Mouse (Mus musculus) R1 (cell line): ENCODE results near the gene Mob3b.
"Not testable (repeated sequence)": the region's sequence is repeated elsewhere in the genome, so short reads cannot be mapped to it uniquely, and the experiment has no call there.

Experiments used
- DNase-seq: peaks from one replicate; pipeline ENCODE4 v3.0.0-alpha.2; 2018; ENCODE audit warnings: low read depth, low spot score

The Mob3b gene

GRCm38 (mm10) chr4:34967541-34967940 is 189.7 kb downstream of the Mob3b start:
- no peak for DNase-seq

DNA sequence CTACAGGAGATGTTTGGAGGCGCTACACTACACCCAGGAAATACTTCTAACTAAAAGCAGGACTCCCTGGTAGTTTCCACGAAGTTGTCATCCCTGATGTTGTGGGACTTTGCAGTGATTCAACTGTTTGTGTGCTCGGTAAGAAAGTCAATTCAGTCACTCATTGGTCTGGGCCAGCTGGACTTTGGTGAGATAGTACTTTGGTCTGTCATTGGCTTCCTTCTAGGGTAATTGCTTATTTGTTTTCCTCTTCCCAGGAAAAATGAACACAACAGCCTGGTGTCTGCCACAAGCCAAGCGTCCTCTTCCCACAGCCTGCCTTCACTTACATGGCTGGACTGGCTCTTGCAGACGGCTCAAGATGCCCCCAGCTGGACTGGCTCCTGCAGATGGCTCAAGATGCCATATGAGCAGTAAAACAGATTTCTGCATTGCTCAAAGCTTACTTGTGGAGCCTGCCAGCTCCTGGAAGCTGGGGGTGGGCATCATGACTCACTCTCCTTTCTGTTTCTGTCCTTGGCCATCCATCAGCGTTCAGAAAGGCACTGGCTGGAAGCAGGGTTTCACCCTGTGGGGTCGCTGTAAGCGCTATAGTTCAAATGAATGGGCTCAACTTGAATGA is 190.8 kb downstream of the Mob3b start:
- no peak for DNase-seq

GRCm38 (mm10) chr4:34964906-34965305 is 192.4 kb downstream of the Mob3b start:
- DNase-seq = no peak

GRCm38 (mm10) chr4:34963999-34964398 is 193.3 kb downstream of the Mob3b start:
- DNase-seq = no peak

DNA sequence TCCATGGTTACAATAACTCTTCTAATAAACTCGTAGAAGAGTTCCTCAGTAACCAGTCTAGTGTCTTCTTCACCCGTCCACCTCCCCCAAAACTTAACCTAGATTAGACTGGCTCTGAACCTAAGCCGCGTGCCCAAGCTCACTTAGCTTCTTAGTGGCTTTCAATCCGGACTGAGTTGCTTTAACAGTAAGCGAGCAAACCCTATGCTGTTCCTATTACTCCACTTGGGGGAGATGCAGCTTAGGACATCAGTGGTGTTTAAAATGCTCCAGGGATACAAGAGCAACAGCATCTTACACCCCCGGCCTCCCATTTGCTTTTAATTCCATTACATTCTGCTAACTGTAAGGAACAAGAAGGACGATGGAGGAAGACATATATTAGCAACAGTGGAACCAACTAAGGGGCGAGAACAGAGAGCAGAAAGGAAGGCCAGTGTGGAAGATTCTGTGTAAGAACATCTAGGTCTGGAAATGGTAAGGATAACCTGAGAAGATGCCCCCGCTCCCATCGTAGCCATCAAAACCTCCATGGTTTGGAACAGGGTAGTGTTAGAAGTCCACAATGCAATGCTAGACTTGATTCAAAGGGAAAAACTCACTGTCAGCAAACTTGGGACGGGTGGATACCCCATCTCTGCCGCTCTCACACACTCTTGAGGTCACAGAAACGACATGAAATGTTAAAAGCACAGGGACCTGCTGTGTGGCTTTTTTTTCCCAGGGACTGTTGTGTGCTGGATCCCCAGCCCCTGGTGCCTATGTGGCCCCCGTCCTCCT is 196.3 kb downstream of the Mob3b start:
- DNase-seq = no peak

DNA sequence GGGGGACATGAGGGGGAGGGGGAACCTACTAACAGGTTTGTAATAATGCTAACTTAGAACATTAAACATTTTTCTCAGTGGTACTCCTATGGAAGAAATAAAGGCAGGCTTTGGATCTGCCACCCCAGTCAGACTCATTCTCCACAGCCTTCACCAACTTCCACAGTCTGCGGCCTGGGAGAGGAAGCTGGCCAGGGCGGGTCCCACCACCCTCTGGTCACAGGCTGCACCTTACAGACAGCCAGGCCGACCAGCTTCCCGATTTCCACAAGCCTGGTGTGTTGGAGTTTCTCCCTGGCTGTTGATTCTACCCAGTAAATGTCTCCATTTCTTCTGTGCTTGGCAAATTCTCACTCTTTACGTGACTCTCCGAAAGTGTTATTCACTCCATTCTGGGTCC is 197.8 kb downstream of the Mob3b start:
- DNase-seq = no peak

GRCm38 (mm10) chr4:34958155-34959028 is 198.9 kb downstream of the Mob3b start:
- peak; percentile 56 for DNase-seq

DNA sequence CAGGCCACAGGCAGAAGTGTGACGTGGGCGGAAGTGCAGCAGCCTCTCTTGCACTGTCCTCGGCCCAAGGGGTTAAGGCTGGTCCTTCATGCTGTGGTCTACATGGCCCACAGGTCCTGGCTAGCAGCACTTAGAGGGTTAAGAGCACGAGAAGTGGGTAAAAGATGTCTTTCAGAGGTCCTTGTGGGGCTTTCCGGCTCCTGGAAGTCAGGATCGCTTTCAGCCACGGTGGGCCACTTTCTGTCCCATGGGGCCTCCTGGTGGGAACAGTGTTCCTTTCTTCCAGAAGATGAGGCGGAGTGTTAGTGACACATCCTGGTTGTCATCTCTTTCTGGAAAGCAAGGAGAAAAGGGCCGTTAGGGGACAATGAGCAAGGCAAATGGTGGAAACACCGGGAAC is 203.6 kb downstream of the Mob3b start:
- DNase-seq = no peak

GRCm38 (mm10) chr4:34947181-34947580 is 210.1 kb downstream of the Mob3b start:
- DNase-seq = peak; percentile 30

GRCm38 (mm10) chr4:34941046-34941445 is 216.2 kb downstream of the Mob3b start:
- DNase-seq = no peak

DNA sequence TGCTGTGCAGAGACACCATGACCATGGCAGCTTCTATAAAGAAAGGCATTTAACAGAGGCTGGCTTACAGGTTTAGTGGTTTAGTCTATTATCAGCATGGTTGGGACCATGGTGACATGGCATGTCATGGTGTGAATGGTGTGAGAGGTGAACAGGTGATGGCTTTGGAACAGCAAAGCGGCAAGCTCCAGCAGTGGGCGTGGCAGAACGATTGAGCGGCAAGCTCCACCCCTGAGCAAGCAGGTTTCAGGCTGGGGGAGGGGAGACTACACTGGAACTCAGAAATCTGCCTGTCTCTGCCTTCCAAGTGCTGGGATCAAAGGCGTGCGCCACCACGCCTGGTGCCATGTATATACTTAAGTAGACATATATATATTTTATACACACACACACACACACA is 228.9 kb downstream of the Mob3b start:
- peak; percentile 53 for DNase-seq

DNA sequence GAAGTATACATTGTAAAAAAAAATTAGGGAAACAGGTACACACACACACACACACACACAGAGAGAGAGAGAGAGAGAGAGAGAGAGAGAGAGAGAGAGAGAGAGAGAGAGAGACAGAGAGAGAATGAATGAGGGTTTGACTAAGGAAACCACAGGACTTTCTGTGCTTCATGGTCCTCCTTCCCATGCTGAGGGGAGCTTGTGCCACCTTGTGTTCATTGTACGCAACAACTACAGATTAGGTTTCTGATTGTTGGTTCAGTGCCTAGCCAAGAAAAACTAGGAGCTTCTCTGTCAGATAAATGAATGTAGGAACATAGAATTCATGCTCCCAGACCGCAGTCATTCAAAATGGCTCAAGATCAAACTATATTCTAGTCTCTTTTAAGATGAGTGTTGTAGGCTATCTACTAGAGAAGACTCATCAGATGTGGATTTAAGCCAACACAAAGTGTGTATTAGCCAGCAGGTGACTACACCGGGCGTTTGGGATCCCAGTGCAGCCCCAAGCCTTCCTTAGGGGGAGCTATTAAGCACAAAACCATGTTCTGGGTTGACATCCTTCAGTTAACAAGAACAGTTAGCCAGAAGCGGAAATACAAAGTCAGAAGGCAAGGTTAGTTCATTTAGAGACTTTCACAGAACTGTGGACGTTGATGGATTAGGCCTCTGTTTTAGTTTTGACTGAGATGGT is 235.0 kb downstream of the Mob3b start:
- DNase-seq = peak; percentile 88

DNA sequence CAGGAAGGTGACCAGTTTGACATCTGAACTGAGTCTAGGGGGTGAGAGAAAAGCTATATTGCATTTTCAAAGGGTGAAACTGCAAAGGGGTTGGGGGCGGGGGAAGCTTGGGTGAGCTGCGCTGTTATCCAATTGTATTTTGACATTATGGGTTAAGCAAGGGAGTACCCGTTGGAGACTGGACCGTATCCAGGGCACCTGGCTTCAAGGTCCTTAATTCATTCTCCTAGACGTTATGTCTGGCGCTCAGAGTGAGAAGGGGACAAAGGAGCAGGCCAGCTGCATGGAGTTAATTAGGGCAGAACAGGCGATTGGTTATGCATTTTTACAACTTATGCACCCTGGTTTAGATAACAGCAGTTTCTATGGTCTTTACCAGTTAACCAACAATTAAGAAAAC is 239.9 kb downstream of the Mob3b start:
- DNase-seq = no peak

DNA sequence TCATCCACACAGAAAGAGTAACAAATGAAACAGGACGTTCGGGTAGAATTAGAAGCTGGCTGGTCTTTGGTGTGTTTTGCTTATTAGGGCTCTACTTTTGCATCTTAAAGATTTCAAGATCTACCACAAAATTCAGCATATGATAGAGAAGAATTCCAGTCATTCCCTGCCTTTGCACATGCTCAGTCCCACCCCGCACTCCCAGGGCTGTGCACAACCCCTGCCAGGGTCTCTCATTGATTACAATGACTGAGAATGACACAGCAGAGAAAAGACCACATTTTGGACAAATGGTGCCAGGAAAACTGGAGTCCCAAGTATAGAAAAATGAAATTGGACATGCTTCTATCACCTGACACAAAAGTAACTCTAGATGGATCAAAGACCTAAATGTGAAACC is 245.1 kb downstream of the Mob3b start:
- peak; percentile 69 for DNase-seq

DNA sequence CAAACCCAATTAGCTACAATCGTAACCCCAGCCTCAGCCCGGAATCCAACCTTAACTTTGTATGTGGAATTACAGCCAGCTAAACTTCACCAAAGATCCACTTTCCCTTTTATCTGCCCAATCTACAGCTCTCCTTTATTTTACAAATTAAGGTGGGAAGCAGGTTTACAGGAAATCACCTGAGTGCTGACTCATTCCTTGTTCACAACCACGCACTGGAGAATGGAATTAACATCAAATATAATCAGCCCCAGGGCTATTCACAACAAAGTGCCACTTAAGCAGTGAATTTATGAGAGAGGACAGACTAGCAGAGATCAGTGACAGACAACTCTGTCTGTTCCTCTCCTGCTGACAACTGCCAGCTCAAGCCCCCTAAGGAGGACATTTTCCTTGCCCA is 245.9 kb downstream of the Mob3b start:
- peak; percentile 85 for DNase-seq

DNA sequence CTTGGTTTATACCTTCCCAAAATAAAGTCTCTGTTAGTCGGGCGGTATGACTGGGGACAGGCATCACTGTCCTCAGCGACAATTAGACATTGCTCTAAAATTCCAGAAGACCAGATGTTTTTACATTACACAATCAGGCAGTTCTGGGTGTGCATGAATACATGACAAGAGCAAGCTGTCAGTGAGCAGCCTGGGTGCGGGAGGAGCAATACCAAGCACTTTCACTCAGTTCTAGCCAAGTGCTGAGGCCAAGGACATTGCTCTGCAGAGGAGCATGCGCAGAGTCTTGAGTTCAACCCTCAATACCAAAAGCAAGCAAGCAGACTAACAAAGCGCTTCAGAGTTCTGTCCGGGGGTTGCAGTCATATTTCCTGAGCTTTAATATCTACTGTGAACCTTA is 249.2 kb downstream of the Mob3b start:
- DNase-seq = peak; percentile 63

DNA sequence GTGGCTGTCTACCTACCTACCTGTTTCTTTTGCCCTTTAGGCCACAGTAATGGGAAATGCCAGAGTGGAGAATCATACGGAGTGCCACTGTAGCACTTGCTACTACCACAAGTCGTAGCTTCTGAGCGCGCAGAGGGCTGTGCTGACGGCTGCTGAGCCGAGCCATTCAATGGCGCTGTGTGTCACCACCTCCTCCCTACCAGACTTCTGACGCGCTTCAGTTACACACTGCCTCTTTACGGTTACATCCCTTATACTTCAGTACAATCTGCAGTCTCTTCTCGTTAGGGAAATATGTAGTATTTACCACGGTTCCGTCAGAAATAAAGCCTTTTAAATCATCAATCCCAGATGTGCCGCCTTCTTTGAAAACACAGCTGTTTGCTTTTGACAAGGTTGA is 250.3 kb downstream of the Mob3b start:
- peak; percentile 67 for DNase-seq

GRCm38 (mm10) chr4:34906151-34906550 is 251.1 kb downstream of the Mob3b start:
- DNase-seq = peak; percentile 93

DNA sequence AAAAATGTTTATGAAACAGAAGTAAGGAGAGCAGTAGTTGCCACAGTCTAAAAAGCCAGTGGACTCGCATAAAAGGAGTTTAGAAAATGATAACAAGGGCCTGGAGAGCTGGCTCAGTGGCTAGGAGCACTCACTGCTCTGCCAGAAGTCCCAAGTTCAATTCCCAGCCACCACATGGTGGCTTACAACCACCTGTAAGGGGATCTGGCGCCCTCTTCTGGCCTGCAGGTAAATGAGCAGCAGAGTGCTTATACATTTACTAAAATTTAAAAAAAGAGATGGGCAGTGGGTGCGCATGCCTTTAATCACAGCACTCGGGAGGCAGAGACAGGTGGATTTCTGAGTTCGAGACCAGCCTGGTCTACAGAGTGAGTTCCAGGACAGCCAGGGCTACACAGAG is 251.9 kb downstream of the Mob3b start:
- peak; percentile 92 for DNase-seq

DNA sequence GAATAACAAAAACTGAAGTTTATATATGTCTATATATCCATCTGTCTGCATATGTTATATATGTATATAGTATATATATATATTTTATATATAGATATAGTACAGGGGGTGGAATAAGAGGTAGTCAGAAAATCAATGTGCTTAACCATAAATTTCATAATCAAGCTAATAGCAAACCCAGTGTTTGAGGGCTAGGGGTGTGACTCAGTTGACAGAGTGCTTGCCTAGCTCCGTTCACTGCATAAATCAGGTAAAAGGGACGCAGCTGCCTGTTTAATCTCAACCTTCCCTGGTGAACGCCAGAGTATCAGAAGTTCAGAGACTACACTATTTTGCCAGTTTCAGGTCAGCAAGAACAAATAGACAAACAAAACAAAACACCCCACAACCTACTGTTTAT is 255.7 kb downstream of the Mob3b start:
- not testable (repeated sequence) for DNase-seq

DNA sequence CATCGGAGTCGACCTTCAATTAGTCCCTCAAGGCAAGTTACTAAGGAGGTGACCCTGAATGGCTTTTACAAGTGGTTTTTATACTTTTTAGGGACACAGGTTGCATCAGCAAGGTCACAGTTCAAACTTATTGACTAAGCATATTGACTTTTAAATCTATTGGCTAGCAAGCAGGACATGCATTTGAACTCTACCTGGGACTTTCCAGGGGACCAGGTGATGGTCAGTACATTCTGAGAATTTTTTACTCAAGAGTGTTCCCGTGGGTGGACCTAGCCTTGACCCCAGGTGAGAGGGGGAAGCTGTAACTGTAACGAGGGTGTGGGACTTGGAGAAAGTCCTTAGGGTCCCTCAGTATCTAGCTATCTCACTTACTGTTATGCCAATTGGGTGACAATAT is 256.1 kb downstream of the Mob3b start:
- DNase-seq = no peak

DNA sequence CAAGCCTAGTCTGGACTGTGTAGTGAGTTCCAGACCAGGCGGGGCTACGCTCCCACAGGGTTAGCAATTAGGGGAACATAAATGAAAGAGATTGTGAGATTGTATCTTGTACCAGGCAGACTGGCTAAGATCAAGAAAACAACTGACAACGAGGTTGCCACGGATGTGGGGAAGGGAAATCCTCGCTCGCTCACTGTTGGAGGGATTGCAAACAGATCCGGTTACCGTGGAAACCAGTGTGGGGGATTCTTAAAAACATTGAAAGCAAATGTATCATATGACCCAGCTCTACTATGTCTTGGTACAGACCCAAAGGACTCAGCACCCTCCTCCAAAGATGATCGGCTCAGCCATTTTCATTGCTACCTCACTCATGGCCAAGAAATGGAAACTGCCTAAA is 257.1 kb downstream of the Mob3b start:
- peak; percentile 32 for DNase-seq
